Mouse (Mus musculus): ENCODE data around the gene Mpi. TPM values are rescaled to one million over a fixed set of nuclear protein-coding genes. Genes with fewer than 3 reads are reported as not detected.

Gene Mpi
- total RNA-seq, 2 experiments from 2014 or later = 122 to 125 TPM

DNA sequence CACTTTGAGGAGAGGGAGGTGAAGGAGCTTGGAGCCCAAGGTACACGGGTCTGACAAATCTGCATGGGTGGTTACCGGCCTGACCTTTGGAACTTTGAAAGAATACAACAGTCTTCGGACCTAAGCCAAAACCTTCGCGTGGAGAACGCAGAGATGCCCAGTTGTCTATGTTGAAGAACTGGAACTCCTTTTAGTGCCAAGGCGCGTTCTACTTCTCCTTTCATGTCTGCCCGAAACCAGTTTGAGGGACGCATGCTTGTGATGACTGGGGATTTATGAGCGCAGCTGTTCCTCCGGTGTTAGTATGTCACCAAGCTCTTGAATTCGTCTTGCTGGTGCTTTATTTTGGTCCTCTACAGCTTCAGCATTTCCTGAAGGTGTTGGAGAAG lies 9.1 kb upstream of the Mpi start:
- DNase-seq = no peak

DNA sequence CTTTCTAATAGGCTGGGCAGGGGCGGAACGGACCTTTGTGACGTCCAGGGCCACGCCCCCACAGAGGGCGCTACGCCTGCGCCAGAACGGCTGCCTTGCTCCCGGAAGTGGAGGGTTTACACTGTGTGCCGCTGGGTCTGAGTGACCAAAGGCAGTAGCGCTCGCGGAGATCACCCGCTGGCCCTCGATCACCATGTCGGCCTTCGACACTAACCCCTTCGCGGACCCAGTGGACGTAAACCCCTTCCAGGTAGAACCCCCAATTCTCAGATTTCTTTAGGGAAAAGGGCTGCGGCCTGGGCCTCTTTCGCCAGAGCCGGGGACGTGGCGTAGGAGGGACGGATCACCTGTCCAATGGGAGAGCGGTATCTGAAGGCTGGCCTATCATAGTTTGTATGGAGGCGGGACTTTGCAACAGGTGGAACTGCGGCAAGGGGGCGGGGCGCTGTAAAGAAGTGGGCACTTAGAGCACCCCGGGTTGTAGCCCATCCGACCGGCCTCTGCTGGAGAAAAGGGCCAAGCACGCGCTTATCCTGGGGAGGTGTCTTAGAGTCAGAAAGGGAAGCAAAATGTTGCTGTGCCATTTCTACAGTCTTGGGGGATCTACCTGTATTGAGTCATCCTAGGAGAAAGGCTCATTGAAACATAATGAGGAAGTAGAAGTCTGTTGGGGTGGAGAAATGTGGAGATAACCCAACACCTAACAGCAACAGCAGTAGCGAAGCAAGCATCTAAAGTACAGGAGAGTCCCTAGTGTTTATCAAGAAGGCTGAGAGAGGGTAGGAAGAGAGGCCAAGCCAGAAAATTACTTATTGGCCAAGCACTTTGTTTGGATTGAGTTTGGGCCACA lies 8.5 kb upstream of the Mpi start, which contains the start of gene Scamp2:
Scamp2 (plus strand) TSS at position 83 of the 850 bp plus-strand sequence.
- DNase-seq = peak; percentile 93

DNA sequence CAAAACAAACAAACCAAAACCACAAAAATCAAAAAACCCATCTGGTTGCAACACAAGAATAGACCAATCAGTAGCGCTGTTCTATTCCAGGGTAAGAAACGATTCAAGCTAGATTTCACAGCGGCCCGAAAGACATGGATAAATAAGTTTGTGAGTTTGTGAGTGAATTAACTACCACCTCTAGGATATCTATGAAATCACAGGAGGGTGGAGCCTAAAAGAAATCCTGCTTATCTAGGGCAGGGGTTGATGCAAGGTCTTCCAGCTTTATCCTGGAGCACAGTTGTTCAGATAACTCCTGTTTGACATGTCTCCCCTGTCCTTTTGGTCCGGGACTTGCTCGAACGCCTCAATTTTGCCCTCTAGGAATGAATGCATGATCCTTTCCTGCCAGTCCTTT lies 7.7 kb upstream of the Mpi start:
- DNase-seq = no peak

DNA sequence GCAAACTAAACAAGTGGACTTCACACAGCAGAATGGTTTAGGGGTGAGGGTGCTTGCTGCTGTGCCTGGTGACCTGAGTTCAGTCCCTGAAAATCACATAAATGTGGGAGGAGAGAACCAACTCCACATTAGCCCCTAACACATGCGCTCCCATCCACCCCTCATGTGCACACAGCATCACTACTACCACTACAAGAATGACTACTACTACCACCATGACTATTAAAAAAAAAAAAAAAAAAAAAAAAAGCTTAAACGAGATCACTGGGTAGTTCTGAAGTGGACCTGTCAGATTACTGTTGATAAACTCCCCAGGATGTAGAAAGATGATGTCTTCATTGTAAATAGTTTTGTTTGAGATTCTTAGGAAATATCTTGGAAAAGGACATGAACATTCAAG lies 7.0 kb upstream of the Mpi start:
- DNase-seq = no peak

DNA sequence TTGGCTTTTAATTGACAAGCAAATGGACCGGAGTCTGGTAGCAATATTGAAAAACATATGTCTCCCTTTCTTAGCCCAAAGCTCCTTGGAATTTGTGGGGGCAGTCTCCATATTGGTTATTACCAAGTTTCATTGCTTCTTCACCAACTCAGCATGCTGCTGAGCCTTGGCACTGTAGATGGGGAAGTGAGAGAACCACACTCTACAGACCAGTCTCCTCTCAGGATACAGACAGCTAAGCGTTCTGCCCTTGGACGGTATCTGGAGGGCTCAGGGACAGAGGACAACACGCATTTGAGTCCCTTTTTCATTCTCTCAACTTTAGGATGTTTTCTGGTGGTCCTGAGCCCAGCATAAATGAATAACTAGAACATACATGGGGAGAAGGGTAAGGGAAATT lies 6.1 kb upstream of the Mpi start:
- no peak for DNase-seq

DNA sequence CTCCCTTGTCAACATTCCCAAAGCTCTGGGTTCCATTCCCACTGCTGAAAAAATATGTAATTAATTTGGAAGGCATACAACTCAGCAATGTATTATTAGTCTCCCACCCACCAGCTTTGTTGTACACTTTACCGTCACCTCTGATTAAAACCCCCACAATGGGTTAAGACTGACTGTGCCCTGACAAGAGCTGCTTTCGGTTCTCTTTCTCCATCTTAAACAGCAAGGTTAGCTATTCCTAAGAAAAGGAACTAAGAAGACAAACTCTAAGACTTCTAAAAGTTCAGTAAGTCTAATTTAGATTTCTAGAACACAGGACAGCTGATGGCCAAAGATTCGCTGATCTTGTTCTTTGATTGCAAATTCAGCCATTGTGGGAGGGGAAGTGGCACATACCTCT lies 4.7 kb upstream of the Mpi start:
- DNase-seq = no peak

DNA sequence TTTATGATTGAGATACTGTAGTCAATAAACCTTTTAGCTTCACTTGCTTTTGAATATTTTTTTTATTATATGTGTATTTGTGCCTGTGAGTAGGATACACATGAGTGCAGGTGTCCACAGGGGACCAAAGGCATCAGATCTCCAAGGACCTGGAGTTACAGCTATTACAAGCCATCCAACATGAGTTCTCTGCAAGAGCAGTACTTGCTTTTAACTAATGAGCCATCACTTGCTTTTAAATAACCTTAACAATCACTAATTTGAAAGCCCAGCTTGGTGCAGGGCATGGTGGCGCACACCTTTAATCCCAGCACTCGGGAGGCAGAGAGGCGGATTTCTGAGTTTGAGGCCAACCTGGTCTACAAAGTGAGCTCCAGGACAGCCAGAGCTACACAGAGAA lies 2.2 kb upstream of the Mpi start:
- no peak for DNase-seq

DNA sequence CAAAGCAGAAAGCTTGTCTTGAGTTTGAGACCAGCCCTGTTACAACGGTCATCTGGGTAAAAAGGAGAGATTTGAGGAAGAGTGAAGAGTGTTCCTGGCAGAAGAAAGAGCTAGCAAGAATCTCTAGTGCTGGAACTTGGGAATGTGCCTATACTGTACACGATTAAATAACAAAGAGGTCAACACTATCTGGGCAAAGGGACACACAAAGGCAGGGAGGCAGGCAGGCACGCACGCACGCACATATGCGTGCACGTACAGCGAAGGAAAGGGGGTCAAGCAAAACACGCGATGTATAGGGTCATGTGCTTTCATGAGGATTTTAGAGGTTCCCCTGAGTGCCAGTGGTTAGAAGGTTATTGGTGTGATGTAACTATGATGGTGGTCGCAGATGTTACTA lies 556 bp upstream of the Mpi start:
- DNase-seq = no peak

DNA sequence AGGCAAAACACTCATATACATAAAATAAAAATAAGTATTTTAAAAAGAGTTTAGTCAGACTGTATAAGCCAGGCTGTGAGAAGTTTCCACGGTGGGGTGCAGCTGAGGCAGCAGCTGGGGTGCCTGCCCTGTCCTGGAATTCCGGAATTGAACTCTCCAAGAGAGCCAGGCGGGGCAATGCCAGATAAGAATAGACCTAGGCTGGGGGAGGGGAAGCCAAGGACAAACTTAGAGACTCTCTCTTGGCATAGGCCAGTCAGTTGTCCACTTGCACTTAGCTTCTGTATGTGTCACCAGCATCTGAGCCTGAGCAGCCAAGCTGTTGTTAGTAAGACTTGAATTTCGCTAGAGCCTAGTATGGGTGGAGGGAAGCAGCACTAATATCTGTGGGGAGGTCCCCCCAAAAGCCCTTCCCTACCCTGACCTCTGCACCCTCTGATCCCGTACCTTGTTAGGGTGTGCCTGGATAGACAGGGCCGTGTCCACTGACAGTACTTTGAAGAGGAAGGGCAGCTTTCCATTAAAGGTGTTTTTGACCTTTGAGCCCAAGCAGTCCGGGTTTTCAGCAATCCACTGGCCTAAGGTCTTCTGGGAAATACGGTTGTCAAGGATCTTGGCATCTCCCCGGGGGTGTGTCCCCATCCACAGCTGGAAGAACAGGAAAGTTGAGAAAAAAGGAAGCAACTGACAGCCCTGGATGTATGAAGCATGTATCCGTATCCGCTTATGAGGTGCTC lies 2.3 kb downstream of the Mpi start:
- DNase-seq = peak; percentile 77

DNA sequence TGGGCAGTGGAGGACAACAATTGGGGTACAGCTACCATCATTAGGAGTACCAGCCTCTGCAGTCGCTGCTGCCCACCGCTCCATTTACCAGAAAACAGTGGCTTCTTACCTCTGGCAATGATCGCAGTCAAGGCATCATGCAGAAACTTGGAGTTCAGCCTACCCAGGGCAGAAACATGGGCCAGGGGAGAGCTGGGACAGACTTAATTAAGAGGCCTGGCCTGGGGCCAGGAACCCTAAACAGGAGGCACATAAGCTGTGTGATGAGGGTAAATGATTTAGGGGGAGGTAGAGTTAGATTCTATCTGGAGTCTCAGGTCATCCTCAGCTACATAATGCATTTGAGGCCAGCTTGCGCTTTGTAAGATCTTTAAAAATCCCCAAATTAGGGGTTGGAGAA lies 3.4 kb downstream of the Mpi start:
- DNase-seq = no peak

DNA sequence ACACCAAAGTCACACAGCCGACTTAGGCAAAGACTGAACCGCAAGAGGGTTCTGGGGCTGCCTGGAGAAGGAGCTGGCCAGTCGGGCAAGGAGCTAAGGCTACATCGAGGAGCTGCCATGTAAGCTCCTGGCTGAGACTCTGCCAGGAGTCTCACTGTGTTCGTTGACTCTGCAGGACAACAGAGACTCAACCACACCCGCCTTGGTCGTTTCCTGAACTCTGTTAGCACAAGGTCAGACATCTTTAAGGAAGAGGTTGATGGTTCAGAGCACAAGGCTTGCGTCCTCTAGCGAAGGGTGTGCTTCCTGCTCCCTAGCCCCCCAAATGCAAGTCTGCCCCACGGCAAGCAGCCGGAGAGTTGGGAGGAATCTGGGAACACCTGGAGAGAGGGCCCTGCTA lies 4.7 kb downstream of the Mpi start:
- no peak for DNase-seq

DNA sequence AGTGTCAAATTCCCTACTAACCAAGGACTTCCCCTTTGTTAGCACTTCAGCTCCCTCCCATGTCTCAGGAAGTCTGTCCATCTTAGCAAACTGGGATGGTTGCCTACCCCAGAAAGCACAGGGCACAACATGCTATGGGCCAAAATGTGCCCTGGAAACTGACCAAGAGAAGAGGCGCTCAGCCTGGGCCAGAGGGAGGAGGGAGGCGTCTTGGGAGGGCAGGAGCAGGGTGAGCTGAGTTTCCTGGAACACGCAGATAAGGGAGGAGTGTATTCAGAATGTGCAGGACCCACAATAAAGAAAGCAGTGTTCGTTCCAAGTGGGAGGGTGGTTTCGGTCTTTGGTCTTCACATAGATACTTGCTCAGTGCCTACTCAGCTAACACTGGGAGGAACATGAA lies 5.3 kb downstream of the Mpi start:
- peak; percentile 37 for DNase-seq

DNA sequence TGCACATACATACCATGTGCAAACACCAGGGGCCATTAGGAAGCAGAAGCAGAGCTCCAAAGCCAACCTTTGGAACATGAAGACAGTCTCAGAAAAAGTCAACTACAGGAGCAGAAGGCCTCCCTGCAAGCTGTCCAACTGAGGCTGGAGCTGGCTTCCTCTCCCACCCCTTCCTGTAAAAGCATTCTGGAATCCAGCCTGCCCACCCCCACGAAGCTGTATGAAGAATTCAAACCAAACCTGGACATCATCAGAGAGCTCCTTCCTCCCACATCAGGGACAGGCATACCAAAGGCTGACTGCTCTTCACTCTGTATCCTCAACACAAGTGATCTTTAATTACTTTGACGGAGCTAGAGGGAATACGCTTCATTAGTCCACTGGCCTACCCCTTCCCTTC lies 8.6 kb downstream of the Mpi start:
- no peak for DNase-seq

DNA sequence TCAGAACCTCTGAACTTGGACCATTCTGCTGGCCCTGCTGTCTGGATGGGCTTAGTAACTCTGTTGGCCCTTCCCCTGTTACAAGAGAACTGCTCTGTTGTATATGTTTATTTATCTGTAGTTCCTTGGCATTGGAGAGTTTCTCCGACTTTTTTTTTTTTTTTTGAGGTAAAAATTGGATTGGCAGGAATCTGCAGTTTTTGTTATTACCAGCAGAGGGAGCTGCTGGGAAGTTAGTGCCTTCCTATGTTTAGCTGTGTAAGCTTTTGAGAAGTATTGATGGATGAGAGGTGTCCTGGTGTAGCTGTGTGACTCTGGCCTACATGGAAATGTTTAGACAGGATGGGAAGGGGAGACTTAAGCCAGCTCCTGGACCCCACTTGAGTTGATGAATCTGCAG lies 11.3 kb downstream of the Mpi start:
- peak; percentile 65 for DNase-seq

DNA sequence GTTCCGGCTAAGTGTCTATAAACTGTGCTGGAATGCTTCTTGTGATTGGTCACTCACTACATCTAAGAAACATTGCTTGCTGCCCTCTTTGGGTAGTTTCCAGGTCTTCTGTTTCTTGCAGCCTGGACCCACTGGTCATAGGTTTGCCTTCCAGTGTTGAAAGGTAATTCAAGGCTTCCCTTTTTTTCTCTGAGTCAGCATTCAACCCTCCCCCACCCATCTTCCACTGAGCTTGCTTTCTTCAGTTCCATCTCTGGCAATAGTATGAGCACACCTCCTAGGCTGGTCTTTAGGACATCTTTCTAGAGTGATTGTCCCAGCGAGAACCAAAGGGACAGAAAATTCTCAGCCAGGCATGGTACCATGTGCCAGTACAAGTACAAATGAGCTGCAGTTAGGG lies 13.0 kb downstream of the Mpi start:
- DNase-seq = no peak

DNA sequence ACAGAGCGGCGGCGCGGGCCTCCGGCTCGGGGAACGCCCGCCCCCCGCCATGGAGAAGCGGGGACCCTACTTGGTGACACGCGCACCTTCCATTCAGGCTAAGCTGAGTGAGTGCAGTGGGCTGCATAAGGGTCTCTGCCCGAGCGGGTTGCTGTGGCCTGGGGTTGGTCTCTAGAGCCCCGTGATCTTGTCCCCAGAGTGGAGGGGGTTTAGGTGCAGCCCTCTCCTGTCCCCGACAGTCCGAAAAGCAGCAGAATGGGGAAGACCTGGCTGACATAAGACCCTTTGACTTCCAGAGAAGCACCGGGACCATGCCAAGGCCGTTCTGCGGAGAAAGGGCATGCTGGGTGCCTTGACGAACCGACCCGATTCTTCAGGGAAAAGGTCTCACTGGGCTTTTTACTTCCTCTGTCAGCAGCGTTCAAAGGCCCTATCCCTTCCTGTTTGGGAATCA lies 14.8 kb downstream of the Mpi start:
- DNase-seq = no peak

DNA sequence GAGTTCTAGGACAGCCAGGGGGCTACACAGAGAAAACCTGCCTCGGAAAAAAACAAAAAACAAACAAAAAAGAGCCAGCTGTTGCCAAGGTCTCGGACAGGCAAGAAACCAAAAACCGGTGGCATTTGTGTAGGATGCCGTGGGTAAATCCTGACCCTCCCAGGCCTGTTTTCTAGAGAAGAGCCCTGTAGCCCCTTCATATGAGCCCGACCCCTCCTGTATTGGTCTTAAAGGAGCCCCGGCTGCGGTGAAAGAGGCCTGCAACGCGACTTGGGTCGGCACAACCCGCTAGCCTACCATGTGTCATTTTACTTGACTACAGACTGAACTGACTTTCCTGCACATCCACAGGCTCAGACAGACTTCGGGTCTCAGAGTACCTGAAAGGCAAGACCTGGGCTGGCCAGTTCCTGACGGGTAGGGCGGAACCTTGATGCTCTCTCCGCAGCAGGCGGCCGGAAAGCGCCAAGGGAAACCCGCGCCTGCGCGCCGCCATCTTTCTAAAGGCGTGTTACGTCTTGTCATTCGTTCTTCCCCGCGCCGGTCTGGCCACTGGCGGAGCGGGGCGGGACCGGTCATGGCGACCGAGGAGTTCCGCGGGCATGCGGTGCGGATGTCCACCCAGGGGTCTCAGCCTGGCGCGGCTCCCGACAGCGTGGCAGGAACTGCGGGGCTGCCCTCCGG lies 15.4 kb downstream of the Mpi start, which contains the start of gene Fam219b:
Fam219b (plus strand) TSS at position 485 of the 684 bp plus-strand sequence.
- DNase-seq = peak; percentile 94

DNA sequence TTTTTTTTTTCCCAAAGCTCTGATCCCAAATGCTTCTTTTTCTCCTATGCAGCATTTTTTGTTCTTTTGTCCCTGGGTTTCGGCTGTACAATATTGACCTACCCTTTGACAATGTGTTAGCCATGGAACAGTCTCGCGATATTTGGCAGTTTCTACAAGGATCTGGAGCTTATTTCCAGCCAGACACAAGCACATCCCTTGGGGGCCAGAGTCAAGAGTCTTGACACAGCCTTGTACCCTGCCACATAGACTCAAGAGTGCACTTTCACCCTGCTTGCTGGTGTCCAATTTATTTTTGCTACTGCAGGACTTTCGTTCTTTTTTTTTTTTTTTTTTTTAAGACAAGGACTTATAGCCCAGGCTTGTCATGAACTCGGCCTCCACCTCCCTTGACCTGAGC lies 16.2 kb downstream of the Mpi start:
- DNase-seq = no peak

DNA sequence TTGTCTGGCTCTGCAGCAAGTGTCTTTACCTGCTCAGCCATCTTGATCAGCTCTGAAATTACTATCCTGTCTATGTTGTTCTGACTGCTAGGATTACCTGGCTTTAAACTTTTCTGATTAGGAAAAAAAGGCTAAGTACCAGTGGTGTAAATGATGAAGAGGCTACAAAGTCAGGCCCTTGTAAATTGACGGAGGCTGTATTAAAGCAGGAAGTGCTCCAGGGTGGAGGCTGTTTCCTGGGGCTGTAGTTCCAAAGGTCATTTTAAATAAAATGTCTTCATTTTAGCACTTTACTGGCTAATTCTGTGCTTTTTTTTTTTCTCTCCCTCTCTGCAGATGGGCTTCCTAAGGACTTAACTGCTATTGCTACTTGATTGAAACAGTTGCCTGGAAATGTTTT lies 20.6 kb downstream of the Mpi start:
- DNase-seq = no peak

DNA sequence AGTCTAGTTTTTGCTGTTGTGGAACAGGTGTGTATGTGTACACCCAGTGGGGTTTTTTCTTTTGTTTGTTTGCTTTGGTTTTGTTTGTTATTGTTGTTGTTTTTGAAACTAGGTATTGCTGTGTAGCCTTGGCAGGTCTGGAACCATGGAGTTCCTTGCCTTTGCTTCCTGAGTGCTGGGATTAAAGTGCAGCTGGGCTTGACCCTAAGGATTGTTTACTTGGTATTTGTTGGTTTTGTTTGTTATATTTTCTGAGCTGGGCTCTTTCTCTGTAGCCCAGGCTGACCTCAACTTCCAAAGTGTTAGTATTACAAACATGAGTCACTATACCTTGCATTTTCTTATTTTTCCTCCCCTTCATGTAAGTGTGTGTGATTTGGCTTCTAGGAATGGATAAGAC lies 26.1 kb downstream of the Mpi start:
- no peak for DNase-seq

DNA sequence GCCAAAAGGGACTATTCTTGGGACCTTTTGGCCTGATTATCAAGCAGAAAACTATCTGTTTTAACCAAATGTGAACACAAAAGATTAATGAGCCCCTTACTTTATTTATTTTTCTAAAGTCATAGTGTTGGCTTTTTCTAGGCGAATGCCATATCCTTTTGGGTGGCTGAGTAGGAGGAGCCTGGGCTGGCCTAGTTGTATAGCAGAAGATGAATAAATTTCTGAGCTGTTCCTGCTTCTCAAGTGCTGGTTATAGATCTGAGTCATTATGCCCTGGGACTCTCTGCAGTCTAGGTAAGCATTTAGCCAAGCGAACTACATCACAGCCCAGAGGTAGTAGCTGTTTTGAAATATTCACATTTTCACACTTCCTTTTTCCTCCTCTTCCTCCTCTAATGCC lies 27.0 kb downstream of the Mpi start:
- no peak for DNase-seq

DNA sequence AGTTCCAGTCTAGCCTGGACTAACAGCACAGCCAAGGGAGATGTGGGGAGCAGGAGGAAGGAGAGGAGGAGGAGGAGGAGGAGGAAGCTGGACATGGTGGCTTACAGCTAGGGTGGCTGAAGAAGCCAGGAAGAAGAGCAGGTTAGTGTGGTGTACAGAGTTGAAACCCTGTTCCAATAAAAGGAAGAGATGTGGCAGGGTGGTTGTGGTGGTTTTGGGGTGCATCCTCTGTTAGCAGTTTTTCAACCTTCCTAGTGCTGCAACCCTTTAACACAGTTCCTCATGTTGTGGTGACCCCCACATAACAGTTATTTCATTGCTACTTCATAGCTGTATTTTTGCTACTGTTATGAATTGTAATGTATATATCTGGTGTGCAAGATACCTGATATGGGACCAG lies 28.1 kb downstream of the Mpi start:
- DNase-seq = no peak

DNA sequence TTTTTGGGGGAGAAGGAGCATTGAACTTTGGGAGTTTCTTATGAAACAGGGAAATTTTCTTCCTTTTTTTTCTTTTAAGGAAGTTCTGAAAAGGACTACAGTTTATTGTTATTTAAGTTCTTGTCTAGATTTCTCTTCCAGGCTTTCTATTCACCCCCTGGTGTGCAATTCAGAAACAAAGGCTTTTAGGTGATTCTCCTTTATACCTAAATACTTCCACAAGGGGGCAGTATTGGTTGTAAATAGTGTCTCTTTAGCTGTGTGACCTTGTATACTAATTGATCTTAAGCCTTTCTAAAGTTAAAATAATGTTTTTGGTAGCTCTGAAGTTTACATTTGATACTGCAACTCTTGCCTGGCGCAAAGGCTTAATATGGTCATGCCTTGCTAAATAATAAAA lies 28.8 kb downstream of the Mpi start:
- no peak for DNase-seq
